Mouse (Mus musculus) heart, adult 2 months (tissue): Measurements from ENCODE around the gene Csmd2.

Source experiments
- CTCF ChIP-seq: fragments of 200-600 bp; IDR thresholded peaks from 2 replicates; pipeline ENCODE4 v1.8.1; 2022; ENCODE audit warnings: antibody characterized with exemption, mild to moderate bottlenecking, moderate library complexity
- POLR2A ChIP-seq: fragments of 200-500 bp; IDR thresholded peaks from 2 replicates; pipeline ENCODE4 v1.6.1; 2011; ENCODE audit warnings: mild to moderate bottlenecking, low read depth, low read length, control low read depth; ENCODE audit not compliant: insufficient read depth

GRCm38 (mm10) chr4:128067189-128067588, 79.5 kb downstream of the Csmd2 start:
- TF ChIP-seq POLR2A, result no peak
- no peak for TF ChIP-seq CTCF
